Mouse (Mus musculus) heart, embryonic 13.5 days (tissue): ENCODE results near the gene Olfr437. TPM values are rescaled to one million over a fixed set of nuclear protein-coding genes. Genes with fewer than 3 reads are reported as not detected.
"Not testable (repeated sequence)": the region's sequence is repeated elsewhere in the genome, so short reads cannot be mapped to it uniquely, and the experiment has no call there.

Experiments used
- ATAC-seq: fragments of 200-750 bp; cut with Nextera tagmentation; 2 replicates; pipeline ENCODE4 v1.8.0; 2017; ENCODE audit warnings: moderate TSS enrichment; ENCODE audit not compliant: insufficient number of reproducible peaks, low FRiP score, low TSS enrichment; ENCODE audit errors: extremely low read depth
- H3K27ac ChIP-seq: fragments of 300-500 bp; sonication (generic); replicated peaks from 2 replicates; pipeline ENCODE4 v1.5.1; 2015; ENCODE audit warnings: moderate library complexity, mild to moderate bottlenecking, inconsistent platforms
- H3K27me3 ChIP-seq: fragments of 300-500 bp; sonication (generic); replicated peaks from 2 replicates; pipeline ENCODE4 v1.6.1; 2015; ENCODE audit warnings: mild to moderate bottlenecking, inconsistent platforms
- H3K36me3 ChIP-seq: fragments of 300-500 bp; sonication (generic); 2 replicates; pipeline ENCODE4 v1.6.1; 2015; ENCODE audit warnings: mild to moderate bottlenecking, inconsistent platforms
- H3K4me1 ChIP-seq: fragments of 300-500 bp; sonication (generic); 2 replicates; pipeline ENCODE4 v1.6.1; 2015; ENCODE audit warnings: inconsistent platforms
- H3K4me2 ChIP-seq: fragments of 300-500 bp; sonication (generic); 2 replicates; pipeline ENCODE4 v1.6.1; 2015; ENCODE audit warnings: inconsistent platforms, mild to moderate bottlenecking, moderate library complexity
- H3K4me3 ChIP-seq: fragments of 300-500 bp; sonication (generic); 2 replicates; pipeline ENCODE4 v1.5.1; 2015; ENCODE audit warnings: moderate library complexity, mild to moderate bottlenecking, inconsistent platforms
- H3K9ac ChIP-seq: fragments of 300-500 bp; sonication (generic); 2 replicates; pipeline ENCODE4 v1.6.1; 2015; ENCODE audit warnings: inconsistent platforms, mild to moderate bottlenecking, moderate library complexity
- H3K9me3 ChIP-seq: fragments of 300-500 bp; sonication (generic); 2 replicates; pipeline ENCODE4 v1.6.1; 2016; ENCODE audit warnings: inconsistent platforms
- WGBS: fragments of 180-500 bp; shearing (Covaris S2); methylation state at CpG from one replicate; pipeline ENCODE4 v1.1.7; 2015; ENCODE audit warnings: mixed read lengths; 5-methylcytosine and 5-hydroxymethylcytosine counted together
- polyA plus RNA-seq: library from polyadenylated mRNA; unstranded; fragments of >200 nt; fragmentation: Nextera tagmentation; extraction: Ambion mirVana; gene quantifications from 2 replicates; pipeline ENCODE4 v1.2.1, GENCODE M21; 2015

Olfr437 gene
- polyA plus RNA-seq = not detected in 2 replicates

DNA sequence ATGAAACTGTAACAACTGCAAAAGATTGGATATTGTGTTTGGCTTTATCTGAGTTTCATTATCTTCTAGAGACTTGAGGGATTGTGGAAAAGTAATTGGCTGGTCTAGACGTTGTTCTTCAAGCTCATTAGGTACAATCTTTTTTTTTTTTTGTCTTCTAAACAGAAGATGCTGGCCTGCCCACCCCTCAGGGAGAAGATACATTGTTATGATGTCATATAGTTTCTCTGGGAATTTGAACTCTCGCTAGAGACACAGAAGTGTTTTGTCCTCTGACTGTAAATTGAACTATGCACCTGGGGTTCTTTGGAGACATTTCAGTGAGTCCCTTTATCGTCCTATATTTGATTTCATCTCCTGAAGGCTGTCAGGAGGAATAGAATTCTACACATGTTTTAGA lies at the start of gene Olfr437:
Gene Olfr437, plus strand, starts transcription at position 301 of the 400 bp plus-strand sequence.
- H3K4me3 ChIP-seq = no peak within 1 kb of the TSS
- H3K9ac ChIP-seq = no peak within 1 kb of the TSS
- no peaks in the 10 kb centered on the region for H3K36me3 ChIP-seq
- H3K4me2 ChIP-seq = no peak within 1 kb of the TSS
- ATAC-seq = no peak
- WGBS = 53% methylated on average over 3 of the region's 3 CpGs
- no peaks in the 10 kb centered on the region for H3K9me3 ChIP-seq
- no peaks in the 10 kb centered on the region for H3K4me1 ChIP-seq
- H3K27ac ChIP-seq = no peak within 1 kb of the TSS
- H3K27me3 ChIP-seq = no peaks in the 10 kb centered on the region

DNA sequence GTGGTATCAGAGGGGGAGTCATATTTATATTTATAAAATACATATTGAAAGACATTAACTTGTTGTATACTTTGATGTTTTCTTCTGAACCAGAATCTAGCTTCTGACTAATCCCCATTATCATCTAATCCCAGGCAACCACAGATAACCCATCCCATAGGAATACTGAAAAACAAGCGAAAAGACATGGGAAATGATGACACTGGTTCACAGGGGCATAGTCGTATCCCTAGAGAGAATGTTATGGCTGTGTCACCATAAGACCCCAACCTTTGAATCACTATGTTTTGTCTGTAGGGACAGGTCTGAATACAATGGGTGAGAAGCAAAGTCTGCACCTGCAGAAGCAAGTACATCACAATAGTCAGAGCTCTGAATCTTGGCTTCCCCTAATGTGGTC lies 16.8 kb upstream of the Olfr437 start, which contains the start of gene Olfr237-ps1:
Gene Olfr237-ps1, plus strand, starts transcription at position 301 of the 400 bp plus-strand sequence.
- not testable (repeated sequence) for H3K36me3 ChIP-seq, H3K4me2 ChIP-seq, H3K9me3 ChIP-seq, H3K27me3 ChIP-seq, H3K27ac ChIP-seq, H3K9ac ChIP-seq, H3K4me1 ChIP-seq, H3K4me3 ChIP-seq, ATAC-seq
- 61% methylated on average over 2 of the region's 2 CpGs for WGBS

DNA sequence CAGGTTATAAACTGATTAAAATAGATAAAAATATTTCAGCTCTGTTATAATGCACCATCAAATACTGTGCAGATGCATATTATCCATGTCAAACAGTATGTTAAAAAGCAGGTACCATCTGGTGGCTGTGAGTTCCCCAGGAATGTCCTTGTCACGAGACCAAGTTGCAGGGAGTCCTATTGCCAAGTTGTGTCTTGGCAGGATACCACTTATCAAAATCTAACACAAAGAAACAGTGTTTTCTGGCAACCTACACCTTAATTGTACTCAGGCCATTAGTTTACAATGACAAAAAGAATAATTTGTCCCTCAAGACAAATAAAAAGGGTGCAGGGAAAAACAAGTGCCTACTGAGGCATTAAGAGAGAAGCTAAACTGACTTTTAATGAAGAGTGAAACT lies 3.6 kb upstream of the Olfr437 start:
- Histone ChIP-seq H3K4me3 (no peak overlapping the region), H3K9ac (no peak overlapping the region), H3K36me3 (no peaks in the 10 kb centered on the region), H3K9me3 (no peaks in the 10 kb centered on the region), H3K27ac (no peak overlapping the region), H3K4me2 (no peak overlapping the region), H3K27me3 (no peaks in the 10 kb centered on the region), H3K4me1 (no peaks in the 10 kb centered on the region)
- WGBS = 32% methylated on average over 1 of the region's 1 CpGs
- ATAC-seq = no peak

DNA sequence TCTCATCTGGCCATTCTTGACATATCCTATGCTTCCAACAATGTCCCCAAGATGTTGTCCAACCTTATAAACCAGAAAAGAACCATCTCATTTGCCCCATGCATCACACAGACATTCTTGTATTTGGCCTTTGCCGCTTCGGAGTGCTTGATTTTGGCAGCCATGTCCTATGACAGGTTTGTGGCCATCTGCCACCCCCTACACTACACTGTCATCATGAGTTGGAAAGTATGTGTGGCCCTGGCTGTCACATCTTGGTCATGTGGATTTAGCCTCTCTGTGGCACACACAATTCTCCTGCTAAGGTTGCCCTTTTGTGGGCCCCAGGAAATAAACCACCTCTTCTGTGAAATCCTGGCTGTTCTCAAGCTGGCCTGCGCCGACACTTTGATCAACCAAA lies 4.2 kb downstream of the Olfr437 start:
- no peak for ATAC-seq
- 90% methylated on average over 4 of the region's 4 CpGs for WGBS
- Histone ChIP-seq H3K36me3 (no peaks in the 10 kb centered on the region), H3K27me3 (no peaks in the 10 kb centered on the region), H3K9ac (no peak overlapping the region), H3K4me1 (no peaks in the 10 kb centered on the region), H3K4me2 (no peak overlapping the region), H3K9me3 (no peaks in the 10 kb centered on the region), H3K27ac (no peak overlapping the region), H3K4me3 (no peak overlapping the region)

DNA sequence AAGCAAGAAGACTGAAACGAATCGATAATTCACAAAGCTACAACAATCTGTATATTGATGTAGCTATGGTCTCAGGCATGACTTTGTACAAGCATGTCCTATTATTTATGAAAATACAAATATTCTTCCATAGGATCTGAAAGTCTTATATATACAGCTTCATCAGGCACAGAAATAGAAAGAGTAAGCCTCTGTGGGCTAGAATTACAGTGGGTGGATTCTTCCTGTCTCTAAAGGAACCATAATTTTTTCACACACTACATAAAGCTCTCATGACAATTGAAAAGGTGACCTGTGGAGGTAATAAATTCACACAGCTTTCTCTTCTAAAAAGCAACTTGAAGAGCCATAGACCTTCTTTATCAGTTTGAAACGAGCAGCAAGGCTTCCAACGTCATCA lies 8.8 kb downstream of the Olfr437 start, which contains the start of gene Olfr13:
Gene Olfr13, plus strand, starts transcription at position 301 of the 400 bp plus-strand sequence.
- no peaks in the 10 kb centered on the region for H3K36me3 ChIP-seq

DNA sequence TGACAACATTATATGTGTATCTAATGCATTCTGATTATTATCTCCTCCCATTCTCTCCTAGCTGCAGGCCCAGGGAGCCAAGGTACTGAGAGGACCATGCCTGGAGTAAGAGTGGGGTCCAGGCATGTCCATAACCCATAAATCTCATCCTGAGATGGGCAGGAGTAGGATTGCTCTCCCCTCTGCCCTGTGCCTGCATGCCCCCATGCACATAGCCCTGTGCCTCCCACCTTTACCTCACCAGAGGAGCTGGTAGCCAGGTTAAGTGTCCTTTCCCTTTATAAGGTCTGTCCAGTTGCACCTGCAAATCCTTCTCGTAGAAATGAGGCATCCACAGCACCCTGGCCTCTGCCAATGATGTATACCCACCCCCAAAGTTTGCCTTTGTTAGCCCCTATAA lies 15.0 kb downstream of the Olfr437 start:
- Histone ChIP-seq H3K4me1 (no peaks in the 10 kb centered on the region), H3K27me3 (no peaks in the 10 kb centered on the region), H3K4me3 (no peak overlapping the region), H3K27ac (no peak overlapping the region), H3K36me3 (no peaks in the 10 kb centered on the region), H3K9me3 (no peaks in the 10 kb centered on the region), H3K9ac (no peak overlapping the region), H3K4me2 (no peak overlapping the region)
- WGBS = 52% methylated on average over 1 of the region's 1 CpGs
- no peak for ATAC-seq

More for the DNA sequence above, 8.8 kb downstream of the Olfr437 start, which contains the start of gene Olfr13:
- 62% methylated on average over 4 of the region's 4 CpGs for WGBS
- Histone ChIP-seq H3K27me3 (no peaks in the 10 kb centered on the region), H3K9ac (no peak within 1 kb of the TSS), H3K4me3 (no peak within 1 kb of the TSS), H3K9me3 (no peaks in the 10 kb centered on the region), H3K4me1 (no peaks in the 10 kb centered on the region), H3K4me2 (no peak within 1 kb of the TSS), H3K27ac (no peak within 1 kb of the TSS)
- ATAC-seq = no peak

DNA sequence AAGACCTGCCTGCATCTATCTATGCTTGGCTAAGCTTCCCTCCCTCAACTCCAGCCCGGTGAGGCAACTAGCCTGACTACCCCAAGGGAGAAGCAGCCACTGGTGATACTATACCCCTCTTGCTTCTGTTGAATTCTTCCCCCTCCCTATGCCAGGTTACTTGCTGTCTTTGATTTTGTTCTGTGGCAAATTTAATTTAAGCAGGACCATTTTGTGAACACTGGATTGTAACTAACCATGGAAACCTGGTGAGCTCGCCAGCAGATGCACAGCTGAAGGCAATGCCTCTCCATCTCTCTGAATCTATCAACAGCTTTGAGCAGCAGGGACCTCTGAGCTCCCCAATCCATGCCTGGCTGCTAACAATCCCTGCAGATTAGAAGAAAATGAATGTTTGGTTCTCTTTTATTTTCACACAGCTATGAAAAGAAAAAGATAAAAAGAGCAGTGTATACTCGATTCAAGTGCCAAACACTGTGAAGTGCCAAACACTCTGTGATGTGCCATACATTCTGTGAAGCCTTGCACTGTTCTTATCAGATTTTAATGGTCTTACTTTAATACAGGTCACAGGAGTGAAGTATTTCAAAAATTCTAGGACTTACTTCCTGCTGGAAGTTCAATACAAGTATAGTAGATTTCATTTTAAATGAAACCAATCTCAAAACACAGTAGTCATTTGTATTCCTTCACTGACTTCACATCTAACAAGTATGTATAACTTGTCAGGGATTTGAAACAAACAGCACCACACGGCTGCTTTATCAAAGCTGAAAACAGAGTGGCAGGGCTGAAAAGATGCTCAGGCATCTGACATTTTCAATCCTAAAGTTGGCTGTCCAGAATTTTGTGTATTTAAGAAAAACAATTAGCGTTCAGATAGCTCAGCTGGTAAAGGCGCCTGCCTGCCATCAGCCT lies 15.8 kb downstream of the Olfr437 start:
- Histone ChIP-seq H3K9me3 (no peaks in the 10 kb centered on the region), H3K4me1 (no peaks in the 10 kb centered on the region), H3K36me3 (no peaks in the 10 kb centered on the region), H3K4me2 (no peak overlapping the region), H3K4me3 (no peak overlapping the region), H3K9ac (no peak overlapping the region), H3K27ac (no peak overlapping the region), H3K27me3 (no peaks in the 10 kb centered on the region)
- ATAC-seq = no peak
- WGBS = 49% methylated on average over 6 of the region's 6 CpGs

DNA sequence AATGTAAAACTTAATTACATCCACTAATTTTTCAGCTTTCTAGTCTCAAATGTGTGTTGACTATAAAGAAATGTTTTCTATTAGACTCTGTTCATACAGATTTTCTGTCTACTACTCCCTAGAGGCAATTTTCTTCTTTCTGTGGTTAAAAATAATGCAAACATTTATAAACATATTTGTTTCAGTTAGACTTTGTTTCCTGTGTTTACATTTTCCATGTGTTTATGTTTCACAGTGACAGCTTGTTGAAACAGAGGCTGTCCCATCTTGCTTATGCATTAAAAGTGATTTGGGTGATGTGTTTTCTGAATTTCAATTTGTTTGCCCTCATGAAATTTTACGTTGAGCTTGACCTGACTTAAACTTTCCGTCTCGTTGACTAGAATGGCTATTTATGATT lies 27.9 kb downstream of the Olfr437 start:
- H3K4me1 ChIP-seq = no peaks in the 10 kb centered on the region
- WGBS = 72% methylated on average over 3 of the region's 3 CpGs
- no peak for ATAC-seq
- H3K36me3 ChIP-seq = no peaks in the 10 kb centered on the region
- H3K9me3 ChIP-seq = no peaks in the 10 kb centered on the region
- no peak overlapping the region for H3K4me2 ChIP-seq
- H3K27ac ChIP-seq = no peak overlapping the region
- H3K9ac ChIP-seq = no peak overlapping the region
- no peak overlapping the region for H3K4me3 ChIP-seq
- no peaks in the 10 kb centered on the region for H3K27me3 ChIP-seq

DNA sequence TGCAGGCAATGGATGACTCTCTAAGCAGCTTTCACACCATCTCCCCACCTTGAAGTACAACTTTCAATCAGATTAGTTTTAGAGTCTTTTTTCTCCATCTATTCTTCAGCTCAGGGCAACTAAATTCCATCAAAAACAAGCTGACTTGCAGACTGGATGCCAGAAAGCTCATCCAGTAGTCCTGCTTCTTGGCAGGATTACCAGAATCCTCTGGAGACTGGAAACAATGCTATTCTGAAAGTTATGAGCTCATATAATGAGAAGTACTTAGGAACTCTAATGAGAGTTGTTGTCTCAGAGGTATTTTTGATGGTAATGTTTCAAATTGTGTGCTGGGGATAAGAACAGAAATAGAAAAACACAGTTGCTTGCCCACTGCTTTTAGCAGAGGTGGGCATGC lies 33.7 kb downstream of the Olfr437 start, which contains the start of gene Olfr435:
Gene Olfr435, plus strand, starts transcription at position 366 of the 400 bp plus-strand sequence.
- no peak for ATAC-seq

DNA sequence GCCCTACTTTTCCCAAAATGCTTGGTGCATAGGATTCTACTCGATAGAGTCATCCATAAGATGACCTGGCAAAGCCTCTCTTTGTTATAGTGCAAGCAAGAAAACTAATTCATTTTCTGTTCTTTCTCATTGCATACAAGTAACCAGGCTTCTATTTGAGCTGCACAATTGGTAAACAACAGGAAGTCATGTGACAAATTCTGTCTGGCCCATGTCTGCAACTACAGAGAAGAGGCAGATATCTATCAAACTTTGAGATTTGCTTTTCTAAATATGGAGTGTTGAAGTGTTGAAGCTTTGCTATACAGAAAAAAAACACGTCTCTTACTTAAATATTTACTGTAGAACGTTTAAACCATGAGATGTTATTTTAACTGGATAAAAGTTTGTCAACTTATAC lies 35.0 kb downstream of the Olfr437 start:
- Histone ChIP-seq H3K27ac (no peak overlapping the region), H3K27me3 (no peaks in the 10 kb centered on the region), H3K4me3 (no peak overlapping the region), H3K4me2 (no peak overlapping the region), H3K9ac (no peak overlapping the region), H3K9me3 (no peaks in the 10 kb centered on the region), H3K4me1 (no peaks in the 10 kb centered on the region), H3K36me3 (no peaks in the 10 kb centered on the region)
- no peak for ATAC-seq
- 45% methylated on average over 3 of the region's 3 CpGs for WGBS

More for the DNA sequence above, 33.7 kb downstream of the Olfr437 start, which contains the start of gene Olfr435:
- Histone ChIP-seq H3K27ac (no peak within 1 kb of the TSS), H3K9ac (no peak within 1 kb of the TSS), H3K36me3 (no peaks in the 10 kb centered on the region), H3K4me3 (no peak within 1 kb of the TSS), H3K9me3 (no peaks in the 10 kb centered on the region), H3K4me1 (no peaks in the 10 kb centered on the region), H3K4me2 (no peak within 1 kb of the TSS), H3K27me3 (no peaks in the 10 kb centered on the region)

DNA sequence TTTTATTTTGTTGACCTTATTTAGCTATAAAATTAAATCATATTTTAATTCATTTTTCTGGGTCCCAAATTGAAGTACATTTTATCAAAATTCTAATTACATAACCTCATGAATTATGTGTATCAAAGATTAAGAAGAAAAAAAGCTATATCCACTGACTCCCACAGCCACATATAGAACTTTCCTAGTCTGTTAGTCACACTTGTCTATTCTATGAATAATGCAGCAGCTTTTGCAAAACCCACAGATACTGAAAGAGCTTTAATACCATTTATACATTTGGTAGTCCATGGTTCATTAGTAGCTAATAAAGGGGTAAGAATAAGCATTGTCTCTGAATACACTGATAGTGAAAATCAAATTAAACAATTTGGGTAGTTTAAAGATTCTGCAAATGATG lies 39.7 kb downstream of the Olfr437 start:
- ATAC-seq = no peak
- H3K4me2 ChIP-seq = no peak overlapping the region
- H3K27ac ChIP-seq = no peak overlapping the region
- no peaks in the 10 kb centered on the region for H3K4me1 ChIP-seq
- H3K36me3 ChIP-seq = no peaks in the 10 kb centered on the region
- H3K4me3 ChIP-seq = no peak overlapping the region
- no peaks in the 10 kb centered on the region for H3K9me3 ChIP-seq
- H3K27me3 ChIP-seq = no peaks in the 10 kb centered on the region
- no peak overlapping the region for H3K9ac ChIP-seq

DNA sequence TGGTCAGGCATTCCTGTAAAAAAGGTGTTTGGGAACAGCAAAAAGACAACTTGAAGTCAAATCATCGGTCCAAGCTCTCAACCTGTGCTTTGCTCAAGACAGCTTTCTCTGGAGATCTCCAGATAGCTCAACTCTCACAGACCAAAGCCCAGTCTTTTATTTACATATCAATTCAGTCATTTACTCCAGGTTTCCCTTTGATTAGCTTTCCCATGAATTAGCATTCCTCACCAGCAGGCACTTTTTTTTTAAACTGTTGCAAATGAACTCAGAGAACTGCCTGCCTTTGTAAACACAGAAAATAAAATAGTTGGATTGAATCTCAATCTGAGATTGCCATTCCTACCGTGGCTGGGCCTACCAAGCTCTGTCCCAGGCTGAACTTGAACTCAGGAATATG lies 42.3 kb downstream of the Olfr437 start:
- WGBS = 41% methylated on average over 2 of the region's 2 CpGs
- H3K4me1 ChIP-seq = no peaks in the 10 kb centered on the region
- ATAC-seq = no peak

More for the DNA sequence above, 42.3 kb downstream of the Olfr437 start:
- H3K27me3 ChIP-seq = no peaks in the 10 kb centered on the region
- no peak overlapping the region for H3K27ac ChIP-seq
- no peak overlapping the region for H3K4me2 ChIP-seq
- no peak overlapping the region for H3K4me3 ChIP-seq
- no peaks in the 10 kb centered on the region for H3K36me3 ChIP-seq
- no peaks in the 10 kb centered on the region for H3K9me3 ChIP-seq
- H3K9ac ChIP-seq = no peak overlapping the region
